Comparison of ENCODE assay signal across 36 mouse cellular contexts in genomic region chr4:98667009-98667408, GRCm38 (mm10). TPM values are rescaled to one million over a fixed set of nuclear protein-coding genes. Genes with fewer than 3 reads are reported as not detected.
"Had no signal": no experiment of that assay in that cellular context is flagged by ENCODE, and none has a peak within 500 bp of the region (broad histone marks: within the 10 kb centered on the region; RNA-seq: fewer than 3 reads in every experiment).

No protein-coding gene starts in this region.

- H3K27ac ChIP-seq: heart, embryonic 13.5 days; heart, embryonic 15.5 days; hindbrain, embryonic 13.5 days; hindbrain, embryonic 15.5 days; hindbrain, postnatal 0 days; kidney, embryonic 15.5 days; kidney, postnatal 0 days; limb, embryonic 15.5 days; liver, embryonic 12.5 days; liver, embryonic 14.5 days had no signal

- H3K4me3 ChIP-seq: heart, embryonic 13.5 days; heart, embryonic 15.5 days; hindbrain, embryonic 13.5 days; hindbrain, embryonic 15.5 days; kidney, embryonic 15.5 days; limb, embryonic 15.5 days; liver, embryonic 12.5 days had no signal

- ATAC-seq: hindbrain, postnatal 0 days; liver, embryonic 12.5 days had no signal

- H3K9ac ChIP-seq: heart, embryonic 13.5 days; heart, embryonic 15.5 days; hindbrain, embryonic 13.5 days; hindbrain, embryonic 15.5 days; kidney, embryonic 15.5 days; limb, embryonic 15.5 days; liver, embryonic 12.5 days; liver, embryonic 14.5 days had no signal

- H3K27me3 ChIP-seq: heart, embryonic 13.5 days; heart, embryonic 15.5 days; hindbrain, embryonic 13.5 days; hindbrain, embryonic 15.5 days; kidney, embryonic 15.5 days; limb, embryonic 15.5 days; liver, embryonic 12.5 days had no signal

- H3K9me3 ChIP-seq: kidney, embryonic 15.5 days had no signal

- H3K36me3 ChIP-seq: liver, embryonic 12.5 days had no signal

- H3K4me1 ChIP-seq: hindbrain, embryonic 13.5 days; hindbrain, embryonic 15.5 days; kidney, embryonic 15.5 days; liver, embryonic 12.5 days had no signal

- H3K4me2 ChIP-seq: heart, embryonic 11.5 days; heart, embryonic 13.5 days; heart, embryonic 15.5 days; hindbrain, embryonic 13.5 days; hindbrain, embryonic 15.5 days; kidney, embryonic 15.5 days; limb, embryonic 15.5 days; liver, embryonic 12.5 days had no signal

- DNase-seq: gastrocnemius, postnatal 14 days; gastrocnemius, postnatal 36 days; heart, adult 18-20 months; heart, postnatal 14 days; heart, postnatal 36 days; kidney, adult 11 months; kidney, adult 2 months; kidney, adult 9 months; kidney, postnatal 14 days; kidney, postnatal 36 days; layer of hippocampus, adult 9-11 months; layer of hippocampus, postnatal 36 days; left cerebral cortex, postnatal 4 days had no signal

RNA-seq across cellular contexts. Expression of gene L1td1, which starts 59.5 kb away (rescaled TPM):
- total RNA-seq: gastrocnemius, adult 18-20 months; gastrocnemius, adult 8-10 months; gastrocnemius, postnatal 14 days; gastrocnemius, postnatal 36 days; heart, postnatal 14 days; heart, postnatal 36 days; hematopoietic stem cell, adult 5-6 weeks; layer of hippocampus, adult 18-20 months; layer of hippocampus, adult 8-10 months; layer of hippocampus, postnatal 36 days; left cerebral cortex, postnatal 10 days; left cerebral cortex, postnatal 25 days; left cerebral cortex, postnatal 4 days; liver, adult 2 months had no signal
- polyA plus RNA-seq: gonadal fat pad, adult 2 months; heart, embryonic 15.5 days; heart, postnatal 0 days; kidney, adult 2 months; large intestine, adult 2 months; liver, adult 2 months; liver, embryonic 12.5 days; liver, embryonic 14.5 days; liver, embryonic 16.5 days had no signal
